Mouse (Mus musculus) liver, embryonic 15.5 days (tissue): Measurements from ENCODE around the gene Pex14. TPM values are rescaled to one million over a fixed set of nuclear protein-coding genes. Genes with fewer than 3 reads are reported as not detected.
A peak's percentile ranks its signal among the peaks of the same experiment; 100 is the strongest.

Experiments
- ATAC-seq: fragments of 200-750 bp; cut with Nextera tagmentation; 2 replicates; pipeline ENCODE4 v1.8.0; 2017; ENCODE audit warnings: moderate number of reproducible peaks, mild to moderate bottlenecking, moderate library complexity; ENCODE audit not compliant: insufficient read depth
- H3K27ac ChIP-seq: fragments of 300-500 bp; sonication (generic); replicated peaks from 2 replicates; pipeline ENCODE4 v1.5.1; 2015; ENCODE audit warnings: mild to moderate bottlenecking, inconsistent platforms
- H3K27me3 ChIP-seq: fragments of 300-500 bp; sonication (generic); 2 replicates; pipeline ENCODE4 v1.6.1; 2015; ENCODE audit warnings: mild to moderate bottlenecking, inconsistent platforms
- H3K36me3 ChIP-seq: fragments of 300-500 bp; sonication (generic); replicated peaks from 2 replicates; pipeline ENCODE4 v1.6.1; 2015; ENCODE audit warnings: moderate library complexity, mild to moderate bottlenecking, inconsistent platforms
- H3K4me1 ChIP-seq: fragments of 300-500 bp; sonication (generic); replicated peaks from 2 replicates; pipeline ENCODE4 v1.6.1; 2015; ENCODE audit warnings: inconsistent platforms
- H3K4me2 ChIP-seq: fragments of 300-500 bp; sonication (generic); 2 replicates; pipeline ENCODE4 v1.6.1; 2015; ENCODE audit warnings: moderate library complexity, mild to moderate bottlenecking, inconsistent platforms
- H3K4me3 ChIP-seq: fragments of 300-500 bp; sonication (generic); replicated peaks from 2 replicates; pipeline ENCODE4 v1.5.1; 2015; ENCODE audit warnings: mild to moderate bottlenecking, inconsistent platforms
- H3K9ac ChIP-seq: fragments of 300-500 bp; sonication (generic); 2 replicates; pipeline ENCODE4 v1.6.1; 2015; ENCODE audit warnings: moderate library complexity, mild to moderate bottlenecking, inconsistent platforms
- H3K9me3 ChIP-seq: fragments of 300-500 bp; sonication (generic); replicated peaks from 2 replicates; pipeline ENCODE4 v1.6.1; 2016; ENCODE audit warnings: inconsistent platforms
- WGBS: fragments of 180-500 bp; shearing (Covaris S2); methylation state at CpG from one replicate; pipeline ENCODE4 v1.1.7; 2015; ENCODE audit warnings: mixed read lengths; ENCODE audit not compliant: insufficient replicate concordance; 5-methylcytosine and 5-hydroxymethylcytosine counted together
- polyA plus RNA-seq: library from polyadenylated mRNA; unstranded; fragments of >200 nt; fragmentation: Nextera tagmentation; extraction: Ambion mirVana; gene quantifications from 2 replicates; pipeline ENCODE4 v1.2.1, GENCODE M21; 2015

Gene Pex14
- polyA plus RNA-seq, 1 experiment from 2014 or later, result 27.2 TPM

GRCm38 (mm10) chr4:148947833-148948388 lies 151.8 kb downstream of the Pex14 start:
- H3K4me2 ChIP-seq, result no peak overlapping the region
- H3K27ac ChIP-seq, result no peak overlapping the region
- H3K9ac ChIP-seq, result no peak overlapping the region
- no peaks in the 10 kb centered on the region for H3K36me3 ChIP-seq
- H3K9me3 ChIP-seq, result no peaks in the 10 kb centered on the region
- WGBS, result 53% methylated on average over 10 of the region's 10 CpGs
- H3K27me3 ChIP-seq, result peaks cover 40% of the 10 kb centered on the region
- peaks cover 20% of the 10 kb centered on the region for H3K4me1 ChIP-seq
- no peak overlapping the region for H3K4me3 ChIP-seq
- ATAC-seq, result peak; percentile 49

- 63% methylated on average over 8 of the region's 8 CpGs for WGBS
- no peak for ATAC-seq
- no peak overlapping the region for H3K27ac ChIP-seq
- no peak overlapping the region for H3K9ac ChIP-seq
- H3K4me1 ChIP-seq, result peaks cover 11% of the 10 kb centered on the region
- H3K36me3 ChIP-seq, result no peaks in the 10 kb centered on the region
- H3K9me3 ChIP-seq, result no peaks in the 10 kb centered on the region
- H3K27me3 ChIP-seq, result peaks cover 22% of the 10 kb centered on the region
- H3K4me2 ChIP-seq, result no peak overlapping the region
- no peak overlapping the region for H3K4me3 ChIP-seq
These were observed 153.6 kb downstream of the Pex14 start for GRCm38 (mm10) chr4:148946071-148946470.

- Histone ChIP-seq H3K27me3 (peaks cover 16% of the 10 kb centered on the region), H3K4me2 (no peak overlapping the region), H3K4me1 (peaks cover 16% of the 10 kb centered on the region), H3K9me3 (no peaks in the 10 kb centered on the region), H3K4me3 (no peak overlapping the region), H3K9ac (no peak overlapping the region), H3K27ac (no peak overlapping the region), H3K36me3 (no peaks in the 10 kb centered on the region)
- WGBS, result 61% methylated on average over 4 of the region's 4 CpGs
- ATAC-seq, result no peak
These were observed 154.2 kb downstream of the Pex14 start for GRCm38 (mm10) chr4:148945476-148945881.

- peaks cover 17% of the 10 kb centered on the region for H3K4me1 ChIP-seq
- WGBS, result 77% methylated on average over 5 of the region's 5 CpGs
These were observed 156.6 kb downstream of the Pex14 start for GRCm38 (mm10) chr4:148943099-148943498.

GRCm38 (mm10) chr4:148941321-148941720 lies 158.4 kb downstream of the Pex14 start:
- Histone ChIP-seq H3K4me1 (peaks cover 15% of the 10 kb centered on the region), H3K36me3 (no peaks in the 10 kb centered on the region), H3K9ac (no peak overlapping the region), H3K27ac (peak overlapping the region; percentile 61), H3K9me3 (no peaks in the 10 kb centered on the region), H3K27me3 (no peaks in the 10 kb centered on the region), H3K4me3 (peak overlapping the region; percentile 35), H3K4me2 (peak overlapping the region; percentile 53)
- ATAC-seq, result no peak
- WGBS, result 38% methylated on average over 11 of the region's 11 CpGs

More at GRCm38 (mm10) chr4:148943099-148943498, 156.6 kb downstream of the Pex14 start:
- no peaks in the 10 kb centered on the region for H3K27me3 ChIP-seq
- no peak overlapping the region for H3K9ac ChIP-seq
- H3K36me3 ChIP-seq, result no peaks in the 10 kb centered on the region
- ATAC-seq, result no peak
- no peak overlapping the region for H3K27ac ChIP-seq
- no peak overlapping the region for H3K4me3 ChIP-seq
- H3K4me2 ChIP-seq, result no peak overlapping the region
- no peaks in the 10 kb centered on the region for H3K9me3 ChIP-seq

- no peaks in the 10 kb centered on the region for H3K27me3 ChIP-seq
- no peak overlapping the region for H3K9ac ChIP-seq
- no peaks in the 10 kb centered on the region for H3K9me3 ChIP-seq
- ATAC-seq, result peak; percentile 84
- 3% methylated on average over 25 of the region's 25 CpGs for WGBS
- H3K4me2 ChIP-seq, result peak overlapping the region; percentile 53
- H3K36me3 ChIP-seq, result no peaks in the 10 kb centered on the region
- H3K4me3 ChIP-seq, result peak overlapping the region; percentile 35
- peaks cover 17% of the 10 kb centered on the region for H3K4me1 ChIP-seq
- no peak overlapping the region; the same call in 1 of the 2 replicates for H3K27ac ChIP-seq
These were observed 158.9 kb downstream of the Pex14 start for GRCm38 (mm10) chr4:148940674-148941211.

GRCm38 (mm10) chr4:148938546-148938945 lies 161.1 kb downstream of the Pex14 start:
- no peaks in the 10 kb centered on the region for H3K9me3 ChIP-seq
- no peak overlapping the region for H3K4me3 ChIP-seq
- 77% methylated on average over 26 of the region's 26 CpGs for WGBS
- H3K4me1 ChIP-seq, result peaks cover 27% of the 10 kb centered on the region
- no peak overlapping the region for H3K27ac ChIP-seq
- no peak overlapping the region for H3K9ac ChIP-seq
- no peaks in the 10 kb centered on the region for H3K27me3 ChIP-seq
- H3K4me2 ChIP-seq, result no peak overlapping the region
- no peaks in the 10 kb centered on the region for H3K36me3 ChIP-seq
- ATAC-seq, result no peak

- ATAC-seq, result no peak
- WGBS, result 76% methylated on average over 12 of the region's 12 CpGs
- H3K27ac ChIP-seq, result no peak overlapping the region
These were observed 162.9 kb downstream of the Pex14 start for GRCm38 (mm10) chr4:148936727-148937126.

GRCm38 (mm10) chr4:148936111-148936510 lies 163.6 kb downstream of the Pex14 start:
- peak overlapping the region; percentile 18; the same call in 1 of the 2 replicates for H3K4me2 ChIP-seq
- H3K9ac ChIP-seq, result no peak overlapping the region
- H3K4me3 ChIP-seq, result no peak overlapping the region
- no peak for ATAC-seq
- H3K27ac ChIP-seq, result no peak overlapping the region
- no peaks in the 10 kb centered on the region for H3K27me3 ChIP-seq
- H3K4me1 ChIP-seq, result peaks cover 23% of the 10 kb centered on the region
- H3K36me3 ChIP-seq, result no peaks in the 10 kb centered on the region
- no peaks in the 10 kb centered on the region for H3K9me3 ChIP-seq
- 67% methylated on average over 12 of the region's 12 CpGs for WGBS

More at GRCm38 (mm10) chr4:148936727-148937126, 162.9 kb downstream of the Pex14 start:
- Histone ChIP-seq H3K36me3 (no peaks in the 10 kb centered on the region), H3K9ac (no peak overlapping the region), H3K4me3 (no peak overlapping the region), H3K4me1 (peaks cover 27% of the 10 kb centered on the region), H3K27me3 (no peaks in the 10 kb centered on the region), H3K9me3 (no peaks in the 10 kb centered on the region), H3K4me2 (no peak overlapping the region)

GRCm38 (mm10) chr4:148935211-148935610 lies 164.5 kb downstream of the Pex14 start:
- no peak overlapping the region for H3K9ac ChIP-seq
- 51% methylated on average over 13 of the region's 13 CpGs for WGBS
- H3K36me3 ChIP-seq, result no peaks in the 10 kb centered on the region
- no peaks in the 10 kb centered on the region for H3K27me3 ChIP-seq
- no peak overlapping the region for H3K27ac ChIP-seq
- ATAC-seq, result peak; percentile 37; the same call in 1 of the 2 replicates
- no peak overlapping the region for H3K4me3 ChIP-seq
- peak overlapping the region; percentile 18; the same call in 1 of the 2 replicates for H3K4me2 ChIP-seq
- peaks cover 14% of the 10 kb centered on the region for H3K4me1 ChIP-seq
- no peaks in the 10 kb centered on the region for H3K9me3 ChIP-seq

- no peaks in the 10 kb centered on the region for H3K27me3 ChIP-seq
- no peaks in the 10 kb centered on the region for H3K36me3 ChIP-seq
- H3K9ac ChIP-seq, result no peak overlapping the region
- no peak overlapping the region for H3K4me2 ChIP-seq
- ATAC-seq, result no peak
- no peak overlapping the region for H3K27ac ChIP-seq
- H3K4me3 ChIP-seq, result no peak overlapping the region
- no peaks in the 10 kb centered on the region for H3K9me3 ChIP-seq
- 75% methylated on average over 13 of the region's 13 CpGs for WGBS
- H3K4me1 ChIP-seq, result peaks cover 12% of the 10 kb centered on the region; the same call in 1 of the 2 replicates
These were observed 166.6 kb downstream of the Pex14 start for GRCm38 (mm10) chr4:148933109-148933508.
